Mouse (Mus musculus) spleen, adult 2 months (tissue): ENCODE data around the gene Rabep2. TPM values are rescaled to one million over a fixed set of nuclear protein-coding genes. Genes with fewer than 3 reads are reported as not detected.

Source experiments
- DNase-seq, 2 experiments: peaks; one replicate each; pipeline versions ENCODE4 v3.0.0 to v3.0.0-alpha.2; 2012 to 2021; ENCODE audit warnings: low spot score in 2 of 2, low read depth in 1 of 2
- H3K27ac ChIP-seq: fragments of 200-500 bp; 2 replicates; pipeline ENCODE4 v1.5.1; 2012; ENCODE audit warnings: low read length, inconsistent platforms; ENCODE audit not compliant: insufficient read depth
- H3K27me3 ChIP-seq: fragments of 200-500 bp; 2 replicates; pipeline ENCODE4 v1.6.1; 2012; ENCODE audit warnings: mild to moderate bottlenecking, moderate library complexity, low read length, inconsistent platforms; ENCODE audit not compliant: control insufficient read depth, insufficient read depth
- H3K36me3 ChIP-seq: fragments of 200-500 bp; 2 replicates; pipeline ENCODE4 v1.6.1; 2012; ENCODE audit warnings: mild to moderate bottlenecking, low read length, inconsistent platforms; ENCODE audit not compliant: control insufficient read depth, insufficient read depth
- H3K4me1 ChIP-seq: fragments of 200-500 bp; 2 replicates; pipeline ENCODE4 v1.6.1; 2011; ENCODE audit warnings: inconsistent platforms; ENCODE audit not compliant: control insufficient read depth, insufficient read depth, insufficient read length
- H3K4me3 ChIP-seq: fragments of 200-500 bp; 2 replicates; pipeline ENCODE4 v1.5.1; 2011; ENCODE audit warnings: mild to moderate bottlenecking, inconsistent platforms; ENCODE audit not compliant: insufficient read depth, insufficient read length; ENCODE audit errors: extremely low read depth
- CTCF ChIP-seq: fragments of 200-500 bp; IDR thresholded peaks from 2 replicates; pipeline ENCODE4 v1.5.1; 2011; ENCODE audit warnings: mild to moderate bottlenecking, inconsistent platforms; ENCODE audit not compliant: insufficient read depth, insufficient read length, insufficient replicate concordance; ENCODE audit errors: extremely low read depth
- POLR2A ChIP-seq: fragments of 200-500 bp; IDR thresholded peaks from 2 replicates; pipeline ENCODE4 v1.6.1; 2011; ENCODE audit warnings: low read depth, low read length, inconsistent platforms
- WGBS: fragments of 180-500 bp; shearing (Covaris S2); methylation state at CpG from one replicate; pipeline ENCODE4 v1.1.7; 2018; 5-methylcytosine and 5-hydroxymethylcytosine counted together
- polyA plus RNA-seq: library from polyadenylated mRNA; depleted of rRNA; stranded (reverse); fragments of >200 nt; gene quantifications from 2 replicates; pipeline ENCODE4 v1.2.3, GENCODE M21; 2012

Rabep2 gene
- polyA plus RNA-seq, 1 experiment, result 60.3 TPM

DNA sequence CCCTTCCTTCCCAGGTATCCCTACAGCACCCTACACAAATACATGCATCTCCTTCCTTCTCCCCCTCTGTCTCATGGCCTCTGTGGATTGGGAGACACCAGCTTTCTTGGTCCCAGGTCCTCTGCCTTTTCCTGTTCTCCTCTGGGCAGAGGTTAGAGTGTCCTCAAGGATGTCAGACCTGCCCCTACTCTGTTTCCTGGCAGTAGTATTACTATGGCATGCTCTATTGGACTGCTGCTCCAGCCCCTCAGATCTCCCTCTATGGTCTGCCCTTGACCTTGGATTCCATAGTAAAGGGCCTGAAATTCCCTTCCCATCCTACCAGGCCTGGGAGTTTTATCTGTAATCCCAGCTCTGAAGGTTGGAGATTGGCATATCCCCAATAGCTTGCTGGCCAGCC lies 1.6 kb downstream of the Rabep2 start:
- no peak overlapping the region for H3K4me3 ChIP-seq
- no peak for DNase-seq
- no peak overlapping the region for H3K27ac ChIP-seq
- H3K4me1 ChIP-seq, result peaks cover 13% of the 10 kb centered on the region; the same call in 1 of the 2 replicates
- TF ChIP-seq POLR2A (no peak), CTCF (no peak)
- peaks cover 17% of the 10 kb centered on the region for H3K36me3 ChIP-seq
- no peaks in the 10 kb centered on the region for H3K27me3 ChIP-seq

- TF ChIP-seq CTCF (no peak), POLR2A (no peak)
- no peak for DNase-seq
- Histone ChIP-seq H3K4me1 (peaks cover under 1% of the 10 kb centered on the region; the same call in 1 of the 2 replicates), H3K27ac (no peak overlapping the region), H3K27me3 (no peaks in the 10 kb centered on the region), H3K36me3 (peaks cover 29% of the 10 kb centered on the region), H3K4me3 (no peak overlapping the region)
- WGBS, result 96% methylated on average over 7 of the region's 7 CpGs
These were observed 6.2 kb downstream of the Rabep2 start for GRCm38 (mm10) chr7:126434726-126435125.

GRCm38 (mm10) chr7:126435801-126436200 lies 7.2 kb downstream of the Rabep2 start:
- Histone ChIP-seq H3K4me1 (no peaks in the 10 kb centered on the region), H3K4me3 (no peak overlapping the region), H3K27ac (no peak overlapping the region), H3K27me3 (no peaks in the 10 kb centered on the region), H3K36me3 (peaks cover 36% of the 10 kb centered on the region)
- WGBS, result 86% methylated on average over 3 of the region's 3 CpGs
- DNase-seq, result no peak
- TF ChIP-seq CTCF (no peak), POLR2A (no peak)

GRCm38 (mm10) chr7:126436851-126437250 lies 8.3 kb downstream of the Rabep2 start:
- H3K4me1 ChIP-seq, result no peaks in the 10 kb centered on the region
- no peak overlapping the region for H3K4me3 ChIP-seq
- no peak overlapping the region for H3K27ac ChIP-seq
- peak; percentile 88 for TF ChIP-seq CTCF
- TF ChIP-seq POLR2A, result no peak
- no peaks in the 10 kb centered on the region for H3K27me3 ChIP-seq
- 26% methylated on average over 8 of the region's 8 CpGs for whole genome bisulfite sequencing
- DNase-seq, result peak in 1 of 2 experiments; percentile 61
- peaks cover 30% of the 10 kb centered on the region for H3K36me3 ChIP-seq

DNA sequence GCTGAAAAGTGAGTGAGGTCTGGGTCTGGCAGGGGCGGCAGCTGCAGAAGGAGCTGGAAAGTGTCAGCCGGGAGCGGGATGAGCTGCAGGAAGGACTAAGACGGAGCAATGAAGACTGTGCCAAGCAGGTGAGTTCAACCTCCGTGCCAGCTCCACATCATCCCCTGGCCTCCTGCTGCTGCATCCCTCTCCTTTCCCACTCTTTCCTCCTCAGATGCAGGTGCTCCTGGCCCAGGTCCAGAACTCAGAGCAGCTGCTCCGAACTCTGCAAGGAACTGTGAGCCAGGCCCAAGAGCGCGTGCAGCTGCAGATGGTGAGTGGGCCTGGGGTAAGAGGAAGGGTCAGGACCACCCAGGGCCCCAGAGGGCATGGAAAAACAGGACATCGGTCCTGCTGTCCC lies 11.6 kb downstream of the Rabep2 start:
- WGBS, result 95% methylated on average over 9 of the region's 9 CpGs

GRCm38 (mm10) chr7:126443997-126444396 lies 15.4 kb downstream of the Rabep2 start:
- no peak for TF ChIP-seq CTCF
- no peak for TF ChIP-seq POLR2A
- Histone ChIP-seq H3K36me3 (peaks cover 52% of the 10 kb centered on the region), H3K4me1 (no peaks in the 10 kb centered on the region), H3K27ac (no peak overlapping the region), H3K4me3 (no peak overlapping the region), H3K27me3 (no peaks in the 10 kb centered on the region)
- no peak for DNase-seq
- WGBS, result 94% methylated on average over 10 of the region's 10 CpGs

More for the DNA sequence above, 11.6 kb downstream of the Rabep2 start:
- Histone ChIP-seq H3K4me1 (no peaks in the 10 kb centered on the region), H3K27ac (no peak overlapping the region), H3K36me3 (peaks cover 41% of the 10 kb centered on the region), H3K4me3 (no peak overlapping the region), H3K27me3 (no peaks in the 10 kb centered on the region)
- TF ChIP-seq CTCF (no peak), POLR2A (no peak)
- DNase-seq, result no peak

GRCm38 (mm10) chr7:126444536-126444935 lies 16.0 kb downstream of the Rabep2 start:
- TF ChIP-seq CTCF (no peak), POLR2A (no peak)
- peaks cover 48% of the 10 kb centered on the region for H3K36me3 ChIP-seq
- no peak for DNase-seq
- H3K27me3 ChIP-seq, result no peaks in the 10 kb centered on the region
- H3K4me3 ChIP-seq, result no peak overlapping the region
- WGBS, result 94% methylated on average over 9 of the region's 9 CpGs
- no peak overlapping the region for H3K27ac ChIP-seq
- no peaks in the 10 kb centered on the region for H3K4me1 ChIP-seq
